Mouse (Mus musculus): ENCODE data around the gene Olfr654. TPM values are rescaled to one million over a fixed set of nuclear protein-coding genes. Genes with fewer than 3 reads are reported as not detected.

The Olfr654 gene
- not detected for total RNA-seq (2023)

DNA sequence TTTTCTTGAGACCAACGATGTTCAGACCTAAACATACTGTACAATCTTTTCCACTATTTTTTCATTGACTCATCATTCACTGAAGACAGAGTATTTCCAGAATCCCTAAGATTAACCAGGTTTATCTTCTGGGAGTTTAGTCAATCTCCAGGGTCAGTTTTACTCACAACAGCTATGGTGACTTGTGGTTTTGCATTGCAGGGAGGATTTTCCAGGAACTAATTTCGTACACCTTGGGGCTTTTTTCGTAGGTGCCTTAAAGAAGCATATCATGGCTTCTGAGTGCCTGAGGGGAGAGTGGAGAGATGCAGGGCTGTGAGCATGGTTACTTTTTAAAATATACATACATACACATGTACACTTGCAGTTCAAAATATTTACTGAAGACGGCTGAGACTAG lies at the start of gene Olfr654:
Gene Olfr654 (plus strand): TSS at position 301 of the 400 bp plus-strand sequence.

GRCm38 (mm10) chr7:104549833-104550232 lies 37.0 kb upstream of the Olfr654 start, which contains the start of gene Olfr651:
Gene Olfr651, plus strand, starts transcription at chr7:104550133.

GRCm38 (mm10) chr7:104560601-104561000 lies 26.2 kb upstream of the Olfr654 start, which contains the start of gene Olfr652:
Gene Olfr652, plus strand, starts transcription at chr7:104560901.

GRCm38 (mm10) chr7:104577014-104577413 lies 9.8 kb upstream of the Olfr654 start, which contains the start of gene Olfr653:
Gene Olfr653, plus strand, starts transcription at chr7:104577314.

DNA sequence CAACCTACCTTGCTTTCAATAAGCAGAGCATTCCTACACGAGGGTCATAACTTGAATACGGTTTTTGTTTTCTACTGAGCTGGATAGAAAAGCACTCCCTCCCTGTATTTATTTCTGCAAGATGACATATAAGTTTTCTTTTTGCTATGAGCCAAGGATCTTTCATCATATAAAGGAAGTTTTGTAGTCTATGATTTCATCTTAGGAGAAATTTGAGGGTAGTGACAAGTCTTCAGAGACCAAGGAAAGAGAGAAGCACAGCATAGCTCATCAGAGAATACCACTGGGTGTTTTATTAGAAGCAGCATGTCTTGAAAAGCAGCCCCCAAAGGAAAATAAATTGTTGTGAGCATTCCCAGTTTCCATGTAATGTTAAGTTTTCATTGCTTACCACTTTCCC lies 14.9 kb downstream of the Olfr654 start, which contains the start of gene Olfr655:
Gene Olfr655 (minus strand): TSS at position 101 of the 400 bp plus-strand sequence.

GRCm38 (mm10) chr7:104613655-104614054 lies 26.8 kb downstream of the Olfr654 start, which contains the start of gene Olfr656:
Gene Olfr656, plus strand, starts transcription at chr7:104613955.

GRCm38 (mm10) chr7:104624494-104624893 lies 37.7 kb downstream of the Olfr654 start, which contains the start of gene Olfr657:
Gene Olfr657, plus strand, starts transcription at chr7:104624794.

Other genes starting within 250 kb of the Olfr654 start
- gene Trim12c, start 233.7 kb upstream of the Olfr654 start, total RNA-seq (2023): 42.5 TPM
- 1.9 TPM for gene Trim30b, start 217.1 kb upstream of the Olfr654 start, total RNA-seq (2023)
- gene Trim30c, start 186.2 kb upstream of the Olfr654 start, total RNA-seq (2023): 9.8 TPM
- gene Trim30a, start 121.8 kb upstream of the Olfr654 start, total RNA-seq (2023): 73.6 TPM
- gene Trim30d, start 79.2 kb upstream of the Olfr654 start, total RNA-seq (2023): 7.2 TPM
- gene Olfr651, start 36.9 kb upstream of the Olfr654 start, total RNA-seq (2023): not detected
- not detected for gene Olfr652, start 26.1 kb upstream of the Olfr654 start, total RNA-seq (2023)
- gene Olfr653, start 9.7 kb upstream of the Olfr654 start, total RNA-seq (2023): not detected
- gene Olfr655, start 14.8 kb downstream of the Olfr654 start, total RNA-seq (2023): 0.40 TPM
- gene Olfr656, start 26.9 kb downstream of the Olfr654 start, total RNA-seq (2023): not detected
- not detected for gene Olfr657, start 37.8 kb downstream of the Olfr654 start, total RNA-seq (2023)
- gene Olfr658, start 60.3 kb downstream of the Olfr654 start, total RNA-seq (2023): not detected
- gene Olfr659, start 79.7 kb downstream of the Olfr654 start, total RNA-seq (2023): not detected
- not detected for gene Olfr661, start 99.5 kb downstream of the Olfr654 start, total RNA-seq (2023)
- not detected for gene Usp17le, start 190.4 kb downstream of the Olfr654 start, total RNA-seq (2023)